24 mouse cellular contexts compared by ENCODE assay signal in genomic region chr3:128891078-128891477, GRCm38 (mm10).
DNase-seq lines count a peak whose midpoint lies in the region; ATAC-seq and TF ChIP-seq lines count a peak whose summit lies in the region.
"Had no signal": no experiment of that assay in that cellular context is flagged by ENCODE, and none has a peak within 500 bp of the region (broad histone marks: within the 10 kb centered on the region; RNA-seq: fewer than 3 reads in every experiment).

No protein-coding gene starts in this region.

- TF ChIP-seq CTCF in liver, adult 2 months (IDR thresholded peaks at IDR 0.05; ENCODE audit: low read depth, low read length), result no peak
- TF ChIP-seq CTCF in lung, postnatal 0 days (IDR thresholded peaks at IDR 0.05), result no peak

- no peak overlapping the region for H3K4me3 ChIP-seq in liver, adult 2 months (ENCODE audit: insufficient read depth, low read depth, low read length)
- no peak overlapping the region for H3K4me3 ChIP-seq in liver, embryonic 11.5 days (ENCODE audit: low read depth, low read length)
- H3K4me3 ChIP-seq in lung, postnatal 0 days (ENCODE audit: low read depth, low read length), result no peak overlapping the region
- H3K4me3 ChIP-seq in midbrain, embryonic 11.5 days (ENCODE audit: low read depth, low read length), result no peak overlapping the region
- no peak overlapping the region for H3K4me3 ChIP-seq in midbrain, embryonic 15.5 days
- H3K4me3 ChIP-seq: embryonic facial prominence, embryonic 10.5 days; embryonic facial prominence, embryonic 12.5 days; forebrain, embryonic 13.5 days; forebrain, embryonic 15.5 days had no signal

- H3K4me1 ChIP-seq in liver, adult 2 months (ENCODE audit: control insufficient read depth, insufficient read depth, low read length), result no peaks in the 10 kb centered on the region
- no peaks in the 10 kb centered on the region for H3K4me1 ChIP-seq in liver, embryonic 11.5 days (replicated peaks; ENCODE audit: control insufficient read depth, insufficient read depth, low read length)
- H3K4me1 ChIP-seq in lung, postnatal 0 days (ENCODE audit: insufficient read depth, low read depth, low read length), result no peaks in the 10 kb centered on the region
- no peaks in the 10 kb centered on the region for H3K4me1 ChIP-seq in midbrain, embryonic 11.5 days (ENCODE audit: control insufficient read depth, insufficient read depth, low read length)
- no peaks in the 10 kb centered on the region for H3K4me1 ChIP-seq in midbrain, embryonic 15.5 days
- H3K4me1 ChIP-seq: embryonic facial prominence, embryonic 10.5 days; embryonic facial prominence, embryonic 12.5 days; forebrain, embryonic 13.5 days; forebrain, embryonic 15.5 days had no signal

- H3K27me3 ChIP-seq in liver, adult 2 months (ENCODE audit: control insufficient read depth, insufficient read depth, low read length), result no peaks in the 10 kb centered on the region; the same call in 1 of the 2 replicates
- H3K27me3 ChIP-seq in liver, embryonic 11.5 days (replicated peaks; ENCODE audit: control insufficient read depth, insufficient read depth, low read length), result no peaks in the 10 kb centered on the region
- no peaks in the 10 kb centered on the region for H3K27me3 ChIP-seq in lung, postnatal 0 days (replicated peaks; ENCODE audit: insufficient read depth, low read length)
- H3K27me3 ChIP-seq in midbrain, embryonic 11.5 days (ENCODE audit: control insufficient read depth, insufficient read depth, low read length), result no peaks in the 10 kb centered on the region
- no peaks in the 10 kb centered on the region for H3K27me3 ChIP-seq in midbrain, embryonic 15.5 days (replicated peaks)
- H3K27me3 ChIP-seq: CH12.LX; embryonic facial prominence, embryonic 12.5 days; forebrain, embryonic 13.5 days; forebrain, embryonic 15.5 days; Patski had no signal

- peak; percentile 42 for DNase-seq in liver, adult 2 months (ENCODE audit: extremely low read depth, low read depth, low spot score)
- no peak for DNase-seq in liver, embryonic 11.5 days (ENCODE audit: low spot score)
- peak; percentile 14 for DNase-seq in lung, postnatal 0 days (ENCODE audit: low spot score)
- no peak for DNase-seq in lung, postnatal 25 days (ENCODE audit: low spot score)
- peak; percentile 57 for DNase-seq in midbrain, embryonic 11.5 days (ENCODE audit: low spot score, missing footprints)
- DNase-seq: adrenal gland, adult 8-10 months; adrenal gland, postnatal 14 days; adrenal gland, postnatal 36 days; B cell, adult 2 months; cerebellum, adult 11-12 months; cerebellum, adult 2 months; cerebellum, adult 9-10 months; cerebellum, postnatal 10 days; cerebellum, postnatal 25 days had no signal

- ATAC-seq in liver, embryonic 11.5 days (replicated peaks; ENCODE audit: low FRiP score), result no peak
- no peak for ATAC-seq in lung, postnatal 0 days
- no peak for ATAC-seq in midbrain, embryonic 11.5 days (ENCODE audit: low FRiP score)
- no peak for ATAC-seq in midbrain, embryonic 15.5 days (replicated peaks)
- ATAC-seq: activated CD4-positive, CD25-positive, alpha-beta regulatory T cell, adult 4 months; CD4-positive, CD25-positive, alpha-beta regulatory T cell, adult 4 months; forebrain, embryonic 13.5 days; forebrain, embryonic 15.5 days; Patski had no signal

- no peaks in the 10 kb centered on the region for H3K9me3 ChIP-seq in liver, embryonic 11.5 days (ENCODE audit: control insufficient read depth, low read length)
- no peaks in the 10 kb centered on the region for H3K9me3 ChIP-seq in lung, postnatal 0 days (ENCODE audit: low read length)
- H3K9me3 ChIP-seq in midbrain, embryonic 11.5 days (ENCODE audit: control insufficient read depth, low read length), result no peaks in the 10 kb centered on the region
- no peaks in the 10 kb centered on the region for H3K9me3 ChIP-seq in midbrain, embryonic 15.5 days
- H3K9me3 ChIP-seq: embryonic facial prominence, embryonic 10.5 days; embryonic facial prominence, embryonic 12.5 days; forebrain, embryonic 13.5 days; forebrain, embryonic 15.5 days had no signal

- H3K9ac ChIP-seq in liver, adult 2 months (ENCODE audit: low read depth, low read length), result no peak overlapping the region
- H3K9ac ChIP-seq in liver, embryonic 11.5 days (ENCODE audit: low read depth, low read length), result no peak overlapping the region
- no peak overlapping the region for H3K9ac ChIP-seq in lung, postnatal 0 days (replicated peaks; ENCODE audit: low read depth)
- H3K9ac ChIP-seq in midbrain, embryonic 11.5 days (ENCODE audit: low read length), result no peak overlapping the region
- no peak overlapping the region for H3K9ac ChIP-seq in midbrain, embryonic 15.5 days
- H3K9ac ChIP-seq: embryonic facial prominence, embryonic 12.5 days; forebrain, embryonic 13.5 days; forebrain, embryonic 15.5 days had no signal

- no peak overlapping the region for H3K4me2 ChIP-seq in liver, embryonic 11.5 days
- no peak overlapping the region for H3K4me2 ChIP-seq in lung, postnatal 0 days (replicated peaks; ENCODE audit: low read depth, low read length)
- no peak overlapping the region for H3K4me2 ChIP-seq in midbrain, embryonic 11.5 days
- H3K4me2 ChIP-seq in midbrain, embryonic 15.5 days, result no peak overlapping the region
- H3K4me2 ChIP-seq: embryonic facial prominence, embryonic 12.5 days; forebrain, embryonic 13.5 days; forebrain, embryonic 15.5 days had no signal

- TF ChIP-seq POLR2A in liver, adult 2 months (IDR thresholded peaks at IDR 0.05; ENCODE audit: extremely low read depth, insufficient read depth, low read length), result no peak

- 57% methylated on average over 5 of the region's 5 CpGs for WGBS in liver, adult 2 months
- WGBS in liver, embryonic 11.5 days, result 77% methylated on average over 5 of the region's 5 CpGs
- WGBS in lung, postnatal 0 days, result 63% methylated on average over 5 of the region's 5 CpGs
- 90% methylated on average over 5 of the region's 5 CpGs for WGBS in midbrain, embryonic 11.5 days
- 93% methylated on average over 5 of the region's 5 CpGs for WGBS in midbrain, embryonic 15.5 days

- no peaks in the 10 kb centered on the region for H3K79me2 ChIP-seq in liver, adult 2 months (ENCODE audit: control insufficient read depth, insufficient read depth, low read length)

- no peak for TF ChIP-seq EP300 in lung, postnatal 0 days (IDR thresholded peaks at IDR 0.05)

- H3K27ac ChIP-seq in liver, adult 2 months (replicated peaks; ENCODE audit: insufficient read depth, low read depth, low read length), result no peak overlapping the region
- H3K27ac ChIP-seq in liver, embryonic 11.5 days (ENCODE audit: low read depth, low read length), result no peak overlapping the region
- H3K27ac ChIP-seq in lung, postnatal 0 days (ENCODE audit: low read length), result no peak overlapping the region
- no peak overlapping the region for H3K27ac ChIP-seq in midbrain, embryonic 11.5 days (ENCODE audit: low read depth, low read length)
- H3K27ac ChIP-seq in midbrain, embryonic 15.5 days, result no peak overlapping the region
- H3K27ac ChIP-seq: embryonic facial prominence, embryonic 10.5 days; embryonic facial prominence, embryonic 12.5 days; forebrain, embryonic 13.5 days; forebrain, embryonic 15.5 days had no signal

- no peaks in the 10 kb centered on the region for H3K36me3 ChIP-seq in liver, adult 2 months (ENCODE audit: control insufficient read depth, insufficient read depth, low read length)
- no peaks in the 10 kb centered on the region for H3K36me3 ChIP-seq in liver, embryonic 11.5 days (ENCODE audit: control insufficient read depth, insufficient read depth, low read length)
- no peaks in the 10 kb centered on the region for H3K36me3 ChIP-seq in lung, postnatal 0 days (ENCODE audit: insufficient read depth, low read length)
- H3K36me3 ChIP-seq in midbrain, embryonic 11.5 days (ENCODE audit: control insufficient read depth, insufficient read depth, low read length), result no peaks in the 10 kb centered on the region
- no peaks in the 10 kb centered on the region for H3K36me3 ChIP-seq in midbrain, embryonic 15.5 days (replicated peaks)
- H3K36me3 ChIP-seq: embryonic facial prominence, embryonic 10.5 days; embryonic facial prominence, embryonic 12.5 days; forebrain, embryonic 15.5 days; G1E had no signal

Comparison
In these comparisons a context has a peak if more than half of its experiments do, and no peak if none do; other contexts are left out.
1. DNase-seq: peak in liver, adult 2 months (single experiment), lung, postnatal 0 days (single experiment) and midbrain, embryonic 11.5 days (single experiment); none in liver, embryonic 11.5 days (single experiment) and lung, postnatal 25 days (single experiment).